Mouse (Mus musculus) hindbrain, embryonic 10.5 days (tissue): ENCODE data around the gene Wwc1. TPM values are rescaled to one million over a fixed set of nuclear protein-coding genes. Genes with fewer than 3 reads are reported as not detected.

Source experiments
- DNase-seq: peaks from one replicate; pipeline ENCODE4 v3.0.0-alpha.2; 2017; ENCODE audit warnings: low spot score
- H3K27ac ChIP-seq: fragments of 300-500 bp; sonication (generic); 2 replicates; pipeline ENCODE4 v1.5.1; 2016; ENCODE audit warnings: mild to moderate bottlenecking, moderate library complexity
- H3K27me3 ChIP-seq: fragments of 300-500 bp; sonication (generic); 2 replicates; pipeline ENCODE4 v1.6.1; 2016; ENCODE audit warnings: mild to moderate bottlenecking; ENCODE audit not compliant: poor library complexity, insufficient read depth, severe bottlenecking
- H3K36me3 ChIP-seq: fragments of 300-500 bp; sonication (generic); 2 replicates; pipeline ENCODE4 v1.6.1; 2016; ENCODE audit warnings: mild to moderate bottlenecking, moderate library complexity
- H3K4me1 ChIP-seq: fragments of 300-500 bp; sonication (generic); replicated peaks from 2 replicates; pipeline ENCODE4 v1.6.1; 2016; ENCODE audit warnings: mild to moderate bottlenecking
- H3K4me3 ChIP-seq: fragments of 300-500 bp; sonication (generic); 2 replicates; pipeline ENCODE4 v1.5.1; 2016; ENCODE audit warnings: mild to moderate bottlenecking, moderate library complexity
- H3K9me3 ChIP-seq: fragments of 300-500 bp; sonication (generic); 2 replicates; pipeline ENCODE4 v1.6.1; 2016; ENCODE audit warnings: mild to moderate bottlenecking, moderate library complexity
- WGBS: fragments of 180-500 bp; shearing (Covaris S2); methylation state at CpG from one replicate; pipeline ENCODE4 v1.1.7; 2016; 5-methylcytosine and 5-hydroxymethylcytosine counted together
- polyA plus RNA-seq: library from polyadenylated mRNA; unstranded; fragments of >200 nt; fragmentation: Nextera tagmentation; extraction: Ambion mirVana; gene quantifications from 2 replicates; pipeline ENCODE4 v1.2.1, GENCODE M21; 2016

The Wwc1 gene
- polyA plus RNA-seq, 1 experiment from 2014 or later: 3.9 TPM

DNA sequence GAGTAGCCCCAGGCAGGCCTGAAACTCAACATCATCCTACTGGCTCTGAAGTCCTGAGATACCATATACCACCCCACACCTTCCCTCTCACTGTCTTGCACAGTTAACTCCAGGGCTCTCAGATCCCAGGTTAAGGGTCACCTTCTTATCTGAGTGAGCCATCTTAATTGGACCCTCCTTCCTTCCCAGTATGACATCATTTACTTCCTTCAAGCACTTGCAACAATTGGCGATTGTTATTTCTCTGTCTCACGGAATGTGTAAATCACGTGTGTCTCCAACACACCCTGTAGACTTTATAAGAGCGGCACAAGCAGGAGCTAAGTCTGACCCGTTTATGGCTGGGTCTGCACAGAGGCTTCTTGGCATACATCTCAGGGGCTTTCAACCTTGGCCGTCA is 35.1 kb downstream of the Wwc1 start:
- H3K27ac ChIP-seq: no peak overlapping the region
- no peak overlapping the region for H3K4me3 ChIP-seq
- WGBS: 84% methylated on average over 6 of the region's 6 CpGs
- no peak for DNase-seq
- H3K4me1 ChIP-seq: peaks cover 57% of the 10 kb centered on the region
- no peaks in the 10 kb centered on the region for H3K9me3 ChIP-seq
- no peaks in the 10 kb centered on the region for H3K27me3 ChIP-seq
- H3K36me3 ChIP-seq: no peaks in the 10 kb centered on the region

DNA sequence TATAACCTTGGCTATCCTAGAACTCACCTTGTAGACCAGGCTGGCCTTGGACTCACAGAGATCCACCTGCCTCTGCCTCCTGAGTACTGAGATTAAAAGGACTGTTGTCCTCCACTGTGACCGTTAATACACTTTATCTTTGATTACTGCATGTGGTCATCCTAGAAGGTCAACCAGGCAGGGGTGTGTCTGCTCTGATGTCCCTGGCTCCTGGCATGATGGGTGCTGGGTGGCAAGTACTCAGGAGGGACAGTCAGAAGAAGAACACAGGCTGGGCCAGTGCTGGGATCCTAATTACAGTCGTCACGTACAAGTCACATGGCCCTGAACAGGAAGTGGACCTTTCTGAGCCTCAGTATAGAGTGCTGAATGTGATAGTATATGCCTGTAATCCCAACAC is 38.7 kb downstream of the Wwc1 start:
- H3K9me3 ChIP-seq: no peaks in the 10 kb centered on the region
- H3K36me3 ChIP-seq: no peaks in the 10 kb centered on the region
- peak overlapping the region; percentile 35; the same call in 1 of the 2 replicates for H3K27ac ChIP-seq
- 84% methylated on average over 3 of the region's 3 CpGs for WGBS
- DNase-seq: no peak
- H3K4me3 ChIP-seq: no peak overlapping the region
- peaks cover 38% of the 10 kb centered on the region for H3K4me1 ChIP-seq
- H3K27me3 ChIP-seq: no peaks in the 10 kb centered on the region

DNA sequence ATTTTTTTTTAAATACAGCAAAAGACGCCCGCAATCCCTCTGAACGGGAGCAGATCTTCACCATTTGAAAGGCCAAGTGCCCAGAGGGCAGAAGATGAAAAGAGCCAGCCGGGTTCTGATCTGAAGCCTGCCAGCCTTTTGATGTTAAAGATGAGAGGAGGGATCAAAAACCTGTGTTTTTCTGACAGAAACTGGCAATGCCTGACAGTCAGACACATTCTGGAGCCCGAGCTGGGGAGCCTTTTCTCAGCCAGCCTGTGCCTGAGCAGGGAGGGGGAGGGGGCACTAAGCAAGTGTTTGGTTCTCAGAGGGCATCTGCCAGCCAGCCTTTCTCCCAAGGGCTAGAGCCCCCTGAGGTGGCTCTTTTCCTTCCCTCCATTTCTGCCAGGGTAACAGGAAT is 39.3 kb downstream of the Wwc1 start:
- Histone ChIP-seq H3K36me3 (no peaks in the 10 kb centered on the region), H3K9me3 (no peaks in the 10 kb centered on the region), H3K27ac (peak overlapping the region; percentile 35; the same call in 1 of the 2 replicates), H3K4me3 (no peak overlapping the region), H3K27me3 (no peaks in the 10 kb centered on the region), H3K4me1 (peaks cover 40% of the 10 kb centered on the region)
- DNase-seq: no peak
- 62% methylated on average over 5 of the region's 5 CpGs for WGBS

DNA sequence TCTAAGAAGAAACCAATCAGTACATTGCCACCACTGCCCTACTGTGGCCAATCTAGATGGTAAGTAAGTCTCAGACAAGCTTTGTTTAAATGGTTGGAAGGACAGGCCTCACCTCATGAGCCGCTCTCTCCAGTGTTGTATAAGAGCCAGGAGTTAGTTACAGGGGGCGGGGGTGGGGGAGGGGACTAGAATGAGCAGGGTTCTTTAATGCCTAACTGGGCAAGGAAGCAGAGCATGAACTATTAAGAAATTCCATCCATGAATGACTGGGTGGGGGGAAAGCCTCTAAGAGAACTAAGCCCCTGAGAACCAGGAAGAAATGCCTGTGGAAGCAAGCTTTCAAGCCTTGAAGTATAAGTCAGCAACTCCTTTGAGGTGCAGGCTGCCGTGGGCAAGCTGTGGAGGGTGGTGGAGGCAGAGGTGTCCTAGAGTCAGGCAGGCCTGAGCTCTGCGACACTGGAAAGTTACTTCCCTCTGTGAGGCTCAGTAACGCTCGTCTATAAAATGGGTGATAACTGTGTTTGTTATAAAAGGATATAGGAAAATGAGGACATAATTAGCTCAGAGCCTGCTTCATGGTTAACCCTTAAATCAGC is 41.4 kb downstream of the Wwc1 start:
- DNase-seq: no peak
- Histone ChIP-seq H3K27me3 (no peaks in the 10 kb centered on the region), H3K4me3 (no peak overlapping the region), H3K36me3 (no peaks in the 10 kb centered on the region), H3K27ac (0 out of 2 replicates have a peak overlapping the region, but pooled peaks have one; percentile 45), H3K4me1 (peaks cover 57% of the 10 kb centered on the region), H3K9me3 (no peaks in the 10 kb centered on the region)
- 68% methylated on average over 6 of the region's 6 CpGs for WGBS

DNA sequence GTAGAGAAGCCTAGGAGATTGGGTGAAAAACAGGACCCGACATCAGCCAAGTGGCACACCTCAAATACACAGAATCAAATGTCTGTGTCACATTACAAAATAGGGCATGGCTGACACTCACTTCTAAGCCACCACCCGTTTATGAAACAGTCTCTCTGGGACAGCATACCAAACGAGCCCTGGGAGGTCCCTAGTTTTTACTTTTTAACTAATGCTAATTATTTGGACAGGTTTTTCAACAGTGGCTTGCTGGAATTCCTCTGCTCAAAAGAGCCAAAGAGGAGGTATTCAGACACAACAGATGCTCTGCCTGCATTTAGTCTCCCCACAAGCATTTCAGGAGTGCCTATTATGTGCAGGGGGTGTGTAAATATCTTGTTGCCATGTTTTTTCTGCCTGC is 44.7 kb downstream of the Wwc1 start:
- Histone ChIP-seq H3K4me3 (no peak overlapping the region), H3K36me3 (no peaks in the 10 kb centered on the region), H3K4me1 (peaks cover 74% of the 10 kb centered on the region), H3K27ac (peak overlapping the region; percentile 42), H3K27me3 (no peaks in the 10 kb centered on the region), H3K9me3 (no peaks in the 10 kb centered on the region)
- WGBS: 61% methylated on average over 3 of the region's 3 CpGs
- DNase-seq: no peak

DNA sequence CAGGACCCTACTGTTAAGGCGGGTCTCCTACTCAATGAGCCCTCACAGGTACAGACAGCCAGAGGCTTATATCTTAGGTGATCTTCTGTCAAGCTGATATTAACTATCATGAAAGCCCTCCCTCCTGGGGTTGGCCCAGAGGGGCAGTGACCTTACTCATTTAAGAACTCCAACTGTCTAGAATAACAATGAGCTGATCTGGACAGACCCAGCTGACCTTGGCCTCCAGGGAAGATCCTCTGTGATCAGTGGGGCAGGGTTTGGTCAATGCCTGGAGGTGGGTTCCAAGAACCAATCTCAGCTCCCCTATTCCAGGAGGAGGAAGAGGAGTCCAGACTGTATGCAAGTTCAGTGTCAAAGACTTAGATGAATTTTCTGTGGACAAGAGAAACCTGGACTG is 45.2 kb downstream of the Wwc1 start:
- DNase-seq: no peak
- Histone ChIP-seq H3K27me3 (no peaks in the 10 kb centered on the region), H3K4me3 (no peak overlapping the region), H3K4me1 (peaks cover 74% of the 10 kb centered on the region), H3K27ac (peak overlapping the region; percentile 42; the same call in 1 of the 2 replicates), H3K36me3 (no peaks in the 10 kb centered on the region), H3K9me3 (no peaks in the 10 kb centered on the region)
- 100% methylated on average over 1 of the region's 1 CpGs for WGBS

DNA sequence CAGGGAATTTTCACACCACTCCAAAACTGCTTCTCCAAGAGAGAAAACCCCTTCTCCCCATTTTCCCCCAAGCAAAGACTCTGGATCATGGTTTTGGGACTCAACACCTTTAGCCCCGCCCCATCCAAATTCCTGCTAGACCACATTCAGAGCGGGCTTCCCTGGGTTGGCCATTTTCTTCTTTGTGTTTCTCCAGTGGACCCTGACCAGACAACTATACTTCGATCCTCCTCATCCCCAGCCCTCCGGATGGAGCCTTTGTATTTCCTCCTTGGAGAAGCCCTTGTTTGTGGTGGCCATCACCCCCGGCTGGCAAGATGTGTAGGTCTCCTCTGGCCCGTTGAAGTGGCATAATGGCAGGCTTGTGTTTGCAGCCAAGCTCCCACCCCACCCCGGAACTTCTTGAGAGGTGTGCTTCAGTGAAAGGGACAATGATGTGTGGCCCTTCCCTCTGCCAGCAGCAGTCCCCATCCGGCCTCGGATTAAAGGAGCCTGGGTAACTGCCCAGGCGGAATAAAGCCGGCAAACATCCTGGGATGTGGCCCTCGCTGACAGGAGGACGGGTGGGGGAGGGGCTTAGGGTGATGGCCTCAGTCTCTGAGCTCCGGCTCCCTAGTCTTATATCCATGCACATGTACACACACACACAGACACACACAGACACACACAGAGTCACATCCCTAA is 46.8 kb downstream of the Wwc1 start:
- Histone ChIP-seq H3K4me3 (peak overlapping the region; percentile 32), H3K27me3 (no peaks in the 10 kb centered on the region), H3K27ac (peak overlapping the region; percentile 84), H3K36me3 (no peaks in the 10 kb centered on the region), H3K9me3 (no peaks in the 10 kb centered on the region), H3K4me1 (peaks cover 63% of the 10 kb centered on the region)
- DNase-seq: peak; percentile 47
- 9% methylated on average over 14 of the region's 14 CpGs for WGBS

DNA sequence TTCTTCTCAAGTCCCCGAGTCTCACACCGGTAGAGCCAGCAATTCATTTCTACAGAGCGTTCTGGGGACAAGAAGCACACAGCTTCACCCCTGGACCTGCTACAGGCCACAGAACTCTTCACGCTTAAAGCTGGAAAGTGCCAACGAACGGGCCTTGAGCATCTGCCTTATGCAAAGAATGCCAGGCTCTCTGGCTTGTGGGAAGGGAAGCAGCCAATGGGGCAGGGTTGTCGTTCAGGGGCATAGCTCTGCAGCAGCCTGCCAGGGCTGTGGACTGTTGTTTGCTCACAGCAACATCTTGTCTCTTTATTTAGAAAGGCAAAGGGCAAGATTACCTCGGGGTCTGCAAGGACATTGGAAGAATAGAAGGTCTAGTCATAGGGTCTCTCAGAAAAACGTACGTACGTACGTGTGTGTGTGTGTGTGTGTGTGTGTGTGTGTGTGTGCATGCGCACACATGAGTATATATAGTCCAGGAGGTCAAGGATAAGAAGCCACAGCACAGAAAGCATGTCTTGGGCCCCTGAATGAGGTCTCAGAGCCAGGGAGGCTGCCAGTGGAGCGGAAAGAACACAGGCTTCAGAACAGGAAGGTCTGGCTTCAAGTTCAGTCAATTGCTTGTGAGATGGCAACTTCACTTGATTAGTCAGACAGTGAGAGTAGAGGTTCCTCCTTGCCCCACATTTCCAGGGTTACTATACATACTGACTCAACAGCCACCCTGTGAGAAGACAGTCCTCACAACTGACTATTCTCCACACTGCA is 48.0 kb downstream of the Wwc1 start:
- DNase-seq: no peak
- H3K9me3 ChIP-seq: no peaks in the 10 kb centered on the region
- peak overlapping the region; percentile 84 for H3K27ac ChIP-seq
- H3K4me3 ChIP-seq: no peak overlapping the region
- H3K4me1 ChIP-seq: peaks cover 72% of the 10 kb centered on the region
- WGBS: 86% methylated on average over 14 of the region's 14 CpGs
- H3K36me3 ChIP-seq: no peaks in the 10 kb centered on the region
- H3K27me3 ChIP-seq: no peaks in the 10 kb centered on the region

DNA sequence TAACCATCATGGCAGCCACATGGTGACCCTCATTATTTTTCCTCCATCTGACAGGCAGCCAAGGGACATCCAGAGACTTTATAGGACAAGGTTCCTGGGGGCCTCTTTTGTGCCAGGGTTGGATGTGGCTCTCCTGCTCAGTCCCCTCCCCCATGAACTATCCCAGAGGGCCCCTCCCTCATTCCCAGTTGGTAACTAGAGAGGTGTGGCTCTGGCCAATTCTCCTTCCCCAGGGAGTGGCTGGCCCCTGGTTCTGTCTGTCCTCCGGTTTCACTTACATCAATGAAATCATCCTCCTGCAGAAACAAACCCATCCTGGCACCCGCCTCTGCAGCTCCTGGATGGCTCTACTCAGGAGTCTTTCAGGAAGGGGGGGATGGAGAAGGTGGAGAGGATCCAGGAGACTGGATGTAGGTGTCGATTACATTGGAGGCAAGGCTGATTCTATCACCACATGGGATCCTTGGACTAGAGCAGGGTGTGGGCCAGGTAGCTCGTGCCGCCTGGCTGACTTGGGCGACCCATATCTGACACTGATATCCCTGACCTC is 49.7 kb downstream of the Wwc1 start:
- peak overlapping the region; percentile 84 for H3K27ac ChIP-seq

DNA sequence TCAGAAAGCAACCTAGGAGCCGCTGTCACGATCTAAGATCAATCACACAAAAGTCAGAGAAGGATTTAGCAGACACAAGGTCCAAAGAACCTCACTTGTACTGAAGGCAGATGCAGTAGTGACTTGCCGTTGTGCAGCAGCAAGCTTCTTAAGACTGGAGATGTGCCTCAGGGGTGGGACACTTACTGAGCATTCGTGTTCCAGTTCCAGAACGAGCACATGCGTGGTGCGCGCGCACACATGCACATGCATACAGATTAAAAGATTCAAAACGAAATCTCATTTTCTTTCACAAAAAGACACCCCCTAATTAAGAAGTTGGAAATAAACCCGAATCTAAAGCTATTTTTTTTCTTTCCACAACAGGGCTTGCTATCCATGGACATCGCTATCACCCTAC is 51.9 kb downstream of the Wwc1 start:
- H3K4me1 ChIP-seq: peaks cover 72% of the 10 kb centered on the region
- no peak for DNase-seq
- H3K27me3 ChIP-seq: no peaks in the 10 kb centered on the region
- 0 out of 2 replicates have a peak, but pooled peaks cover 4% of the 10 kb centered on the region for H3K36me3 ChIP-seq
- no peak overlapping the region for H3K4me3 ChIP-seq
- no peaks in the 10 kb centered on the region for H3K9me3 ChIP-seq
- 94% methylated on average over 12 of the region's 12 CpGs for WGBS
- H3K27ac ChIP-seq: peak overlapping the region; percentile 84

More for the DNA sequence above, 49.7 kb downstream of the Wwc1 start:
- 0 out of 2 replicates have a peak, but pooled peaks cover 4% of the 10 kb centered on the region for H3K36me3 ChIP-seq
- H3K4me3 ChIP-seq: no peak overlapping the region
- 82% methylated on average over 6 of the region's 6 CpGs for WGBS
- H3K9me3 ChIP-seq: no peaks in the 10 kb centered on the region
- H3K27me3 ChIP-seq: no peaks in the 10 kb centered on the region
- DNase-seq: no peak
- H3K4me1 ChIP-seq: peaks cover 75% of the 10 kb centered on the region

DNA sequence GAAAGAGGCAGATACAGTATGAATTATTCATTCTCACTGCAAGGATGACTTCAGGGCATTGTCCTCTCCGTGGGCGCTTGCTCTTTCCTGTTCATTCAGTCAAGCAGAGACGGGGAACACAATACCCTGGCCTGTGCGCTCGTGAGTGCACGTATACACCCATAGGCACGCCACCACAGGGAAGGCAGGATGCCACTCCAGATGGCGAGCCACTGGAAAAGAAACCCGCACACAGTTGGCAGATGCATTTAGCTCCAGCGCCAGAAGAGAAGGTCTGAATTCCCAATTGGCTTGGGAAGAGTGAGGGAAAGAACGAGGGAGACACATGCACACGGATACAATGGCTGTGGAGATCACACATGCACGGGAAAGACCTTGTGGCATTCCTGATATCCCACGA is 53.0 kb downstream of the Wwc1 start:
- 0 out of 2 replicates have a peak, but pooled peaks cover 4% of the 10 kb centered on the region for H3K36me3 ChIP-seq
- H3K4me1 ChIP-seq: peaks cover 71% of the 10 kb centered on the region
- no peaks in the 10 kb centered on the region for H3K9me3 ChIP-seq
- peak; percentile 54 for DNase-seq
- peak overlapping the region; percentile 84 for H3K27ac ChIP-seq
- no peaks in the 10 kb centered on the region for H3K27me3 ChIP-seq
- H3K4me3 ChIP-seq: no peak overlapping the region
- 48% methylated on average over 14 of the region's 14 CpGs for WGBS

DNA sequence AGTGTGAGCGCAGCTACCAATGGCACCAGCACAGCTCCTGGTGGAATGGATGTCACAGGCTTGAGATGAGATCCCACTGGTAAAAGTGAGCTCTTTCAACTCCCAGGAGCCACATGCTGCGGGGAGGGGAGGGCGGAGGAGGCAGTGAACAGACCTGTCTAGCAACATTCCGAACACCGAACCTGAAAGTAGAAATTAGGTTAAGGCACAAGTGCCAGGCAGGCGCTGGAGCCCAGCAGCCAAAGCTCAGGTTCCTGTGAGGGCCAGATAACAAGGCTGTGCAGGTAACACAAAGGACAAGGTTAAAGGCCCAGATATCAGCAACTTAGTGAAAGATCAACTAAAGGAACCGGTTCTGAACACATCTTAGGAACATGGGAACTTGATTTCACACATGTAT is 54.7 kb downstream of the Wwc1 start:
- Histone ChIP-seq H3K27ac (0 out of 2 replicates have a peak overlapping the region, but pooled peaks have one; percentile 37), H3K4me1 (peaks cover 68% of the 10 kb centered on the region), H3K9me3 (no peaks in the 10 kb centered on the region), H3K27me3 (no peaks in the 10 kb centered on the region), H3K4me3 (no peak overlapping the region), H3K36me3 (0 out of 2 replicates have a peak, but pooled peaks cover 4% of the 10 kb centered on the region)
- DNase-seq: no peak
- 83% methylated on average over 7 of the region's 7 CpGs for WGBS
